Mouse (Mus musculus): ENCODE measurements around the gene Tmem201. TPM values are rescaled to one million over a fixed set of nuclear protein-coding genes. Genes with fewer than 3 reads are reported as not detected.

The Tmem201 gene
- polyA plus RNA-seq, 1 experiment from 2014 or later = 35.1 TPM

- no peaks in the 10 kb centered on the region for H3K9me3 ChIP-seq (ENCODE audit: control insufficient read depth, low read length)
- no peaks in the 10 kb centered on the region for H3K27me3 ChIP-seq (ENCODE audit: control insufficient read depth, insufficient read depth, low read length)
- H3K9ac ChIP-seq (replicated peaks; ENCODE audit: low read depth, low read length) = no peak overlapping the region
- peaks cover 4% of the 10 kb centered on the region for H3K4me1 ChIP-seq (ENCODE audit: control insufficient read depth, insufficient read depth, low read length)
- WGBS = 95% methylated on average over 5 of the region's 5 CpGs
- H3K4me3 ChIP-seq (ENCODE audit: low read depth, low read length) = no peak overlapping the region
- peaks cover 45% of the 10 kb centered on the region for H3K36me3 ChIP-seq (ENCODE audit: control insufficient read depth, insufficient read depth, low read length)
- no peak overlapping the region for H3K27ac ChIP-seq (ENCODE audit: low read depth, low read length)
- ATAC-seq (ENCODE audit: low read depth) = no peak
- H3K4me2 ChIP-seq (ENCODE audit: low read depth, low read length) = no peak overlapping the region
These were observed 10.2 kb downstream of the Tmem201 start for GRCm38 (mm10) chr4:149727636-149728035.

- H3K9ac ChIP-seq (replicated peaks; ENCODE audit: low read depth, low read length) = no peak overlapping the region
- no peaks in the 10 kb centered on the region for H3K27me3 ChIP-seq (ENCODE audit: control insufficient read depth, insufficient read depth, low read length)
- no peaks in the 10 kb centered on the region for H3K9me3 ChIP-seq (ENCODE audit: control insufficient read depth, low read length)
- no peak overlapping the region for H3K4me2 ChIP-seq (ENCODE audit: low read depth, low read length)
- WGBS = 74% methylated on average over 15 of the region's 15 CpGs
- H3K4me1 ChIP-seq (ENCODE audit: control insufficient read depth, insufficient read depth, low read length) = no peaks in the 10 kb centered on the region
- H3K36me3 ChIP-seq (ENCODE audit: control insufficient read depth, insufficient read depth, low read length) = peaks cover 48% of the 10 kb centered on the region
- H3K27ac ChIP-seq (ENCODE audit: low read depth, low read length) = no peak overlapping the region
- H3K4me3 ChIP-seq (ENCODE audit: low read depth, low read length) = no peak overlapping the region
- ATAC-seq (ENCODE audit: low read depth) = no peak
These were observed 12.0 kb downstream of the Tmem201 start for GRCm38 (mm10) chr4:149725661-149726350.

GRCm38 (mm10) chr4:149724916-149725470, 12.9 kb downstream of the Tmem201 start:
- Histone ChIP-seq H3K36me3 (ENCODE audit: control insufficient read depth, insufficient read depth, low read length) (peaks cover 54% of the 10 kb centered on the region), H3K27ac (ENCODE audit: low read depth, low read length) (no peak overlapping the region)

DNA sequence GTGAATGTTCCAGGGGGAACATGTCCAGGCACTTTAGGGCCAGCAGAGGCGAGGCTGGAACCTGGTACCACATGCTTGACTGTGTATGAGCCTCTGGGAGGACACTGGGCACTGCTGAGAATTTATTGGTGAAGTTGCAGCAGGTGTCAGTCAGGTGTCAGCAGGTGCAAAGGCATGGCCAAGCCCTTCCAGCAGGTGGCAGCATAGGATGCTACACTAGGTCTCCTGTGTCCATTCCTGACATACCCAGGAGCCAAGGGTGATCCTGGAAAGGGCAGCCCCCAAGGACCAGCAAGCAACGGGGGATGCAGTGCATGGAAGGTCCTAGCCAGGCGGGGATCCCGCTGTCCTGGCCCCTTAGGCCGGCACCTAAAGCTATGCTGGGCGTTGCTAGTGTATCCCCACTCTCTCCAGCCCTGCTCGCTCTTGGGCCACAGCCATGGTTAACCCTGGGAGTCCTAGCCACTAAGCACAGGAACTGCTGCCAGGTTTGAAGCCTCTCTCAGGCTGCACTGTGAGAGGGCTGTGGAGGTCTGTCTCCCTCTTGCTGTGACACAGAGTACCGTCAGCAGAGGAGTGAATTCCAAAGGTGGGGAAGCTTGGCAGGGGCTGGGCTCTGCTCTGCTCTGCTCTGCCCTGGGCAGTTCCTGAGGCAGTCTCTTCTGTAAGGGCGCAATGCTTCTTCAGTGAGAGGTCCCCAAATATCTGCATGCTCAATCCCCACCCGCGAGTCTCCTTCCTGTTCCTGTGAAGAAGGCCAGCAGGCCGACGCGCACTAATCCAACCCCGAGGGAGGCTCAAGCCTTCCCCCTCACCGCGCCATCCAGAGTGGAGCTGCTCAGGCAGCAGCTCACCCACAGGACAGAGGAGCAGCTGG, 13.8 kb downstream of the Tmem201 start:
- Histone ChIP-seq H3K36me3 (ENCODE audit: control insufficient read depth, insufficient read depth, low read length) (peaks cover 51% of the 10 kb centered on the region), H3K9ac (replicated peaks; ENCODE audit: low read depth, low read length) (no peak overlapping the region), H3K4me2 (ENCODE audit: low read depth, low read length) (no peak overlapping the region), H3K9me3 (ENCODE audit: control insufficient read depth, low read length) (no peaks in the 10 kb centered on the region), H3K27me3 (ENCODE audit: control insufficient read depth, insufficient read depth, low read length) (no peaks in the 10 kb centered on the region), H3K4me3 (ENCODE audit: low read depth, low read length) (no peak overlapping the region), H3K27ac (ENCODE audit: low read depth, low read length) (no peak overlapping the region), H3K4me1 (ENCODE audit: control insufficient read depth, insufficient read depth, low read length) (no peaks in the 10 kb centered on the region)
- peak; percentile 45; the same call in 1 of the 2 replicates for ATAC-seq (ENCODE audit: low read depth)
- 71% methylated on average over 17 of the region's 17 CpGs for WGBS

More at GRCm38 (mm10) chr4:149724916-149725470, 12.9 kb downstream of the Tmem201 start:
- Histone ChIP-seq H3K9ac (replicated peaks; ENCODE audit: low read depth, low read length) (no peak overlapping the region), H3K4me3 (ENCODE audit: low read depth, low read length) (no peak overlapping the region), H3K9me3 (ENCODE audit: control insufficient read depth, low read length) (no peaks in the 10 kb centered on the region), H3K4me1 (ENCODE audit: control insufficient read depth, insufficient read depth, low read length) (no peaks in the 10 kb centered on the region), H3K27me3 (ENCODE audit: control insufficient read depth, insufficient read depth, low read length) (no peaks in the 10 kb centered on the region), H3K4me2 (ENCODE audit: low read depth, low read length) (no peak overlapping the region)
- no peak for ATAC-seq (ENCODE audit: low read depth)
- 92% methylated on average over 17 of the region's 17 CpGs for WGBS

DNA sequence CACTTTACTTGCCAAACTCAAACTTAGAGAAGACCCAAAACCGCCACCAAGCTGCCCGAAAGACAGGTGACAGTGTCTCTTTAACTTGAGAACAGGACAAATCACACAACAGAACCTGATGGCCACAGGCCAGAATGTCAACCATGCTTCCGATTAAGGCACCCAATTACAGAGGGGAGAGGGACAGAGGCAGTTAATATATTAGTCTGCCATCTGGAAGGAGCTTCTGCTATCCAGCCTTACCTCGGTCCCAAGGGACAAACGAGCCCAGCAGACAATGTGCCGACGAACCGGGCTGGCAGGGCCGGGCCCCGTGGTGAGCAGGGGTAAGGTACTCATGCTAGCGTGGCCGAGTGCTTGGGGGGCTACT, 14.8 kb downstream of the Tmem201 start:
- H3K4me2 ChIP-seq (ENCODE audit: low read depth, low read length) = no peak overlapping the region
- H3K4me1 ChIP-seq (ENCODE audit: control insufficient read depth, insufficient read depth, low read length) = no peaks in the 10 kb centered on the region
- H3K4me3 ChIP-seq (ENCODE audit: low read depth, low read length) = no peak overlapping the region
- H3K27me3 ChIP-seq (ENCODE audit: control insufficient read depth, insufficient read depth, low read length) = no peaks in the 10 kb centered on the region
- no peak for ATAC-seq (ENCODE audit: low read depth)
- H3K36me3 ChIP-seq (ENCODE audit: control insufficient read depth, insufficient read depth, low read length) = peaks cover 58% of the 10 kb centered on the region
- H3K27ac ChIP-seq (ENCODE audit: low read depth, low read length) = no peak overlapping the region
- WGBS = 62% methylated on average over 12 of the region's 12 CpGs
- H3K9ac ChIP-seq (replicated peaks; ENCODE audit: low read depth, low read length) = no peak overlapping the region
- H3K9me3 ChIP-seq (ENCODE audit: control insufficient read depth, low read length) = no peaks in the 10 kb centered on the region

- H3K9ac ChIP-seq (replicated peaks; ENCODE audit: low read depth, low read length) = no peak overlapping the region
- ATAC-seq (ENCODE audit: low read depth) = no peak
- no peak overlapping the region for H3K4me3 ChIP-seq (ENCODE audit: low read depth, low read length)
- no peaks in the 10 kb centered on the region for H3K9me3 ChIP-seq (ENCODE audit: control insufficient read depth, low read length)
- no peaks in the 10 kb centered on the region for H3K27me3 ChIP-seq (ENCODE audit: control insufficient read depth, insufficient read depth, low read length)
- H3K27ac ChIP-seq (ENCODE audit: low read depth, low read length) = no peak overlapping the region
- H3K4me2 ChIP-seq (ENCODE audit: low read depth, low read length) = no peak overlapping the region
- H3K4me1 ChIP-seq (ENCODE audit: control insufficient read depth, insufficient read depth, low read length) = no peaks in the 10 kb centered on the region
- H3K36me3 ChIP-seq (ENCODE audit: control insufficient read depth, insufficient read depth, low read length) = peaks cover 58% of the 10 kb centered on the region
- WGBS = 70% methylated on average over 24 of the region's 24 CpGs
These were observed 15.5 kb downstream of the Tmem201 start for GRCm38 (mm10) chr4:149722104-149723020.

- Histone ChIP-seq H3K4me2 (ENCODE audit: low read depth, low read length) (no peak overlapping the region), H3K9ac (replicated peaks; ENCODE audit: low read depth, low read length) (no peak overlapping the region), H3K9me3 (ENCODE audit: control insufficient read depth, low read length) (no peaks in the 10 kb centered on the region), H3K27me3 (ENCODE audit: control insufficient read depth, insufficient read depth, low read length) (no peaks in the 10 kb centered on the region), H3K27ac (ENCODE audit: low read depth, low read length) (no peak overlapping the region), H3K36me3 (ENCODE audit: control insufficient read depth, insufficient read depth, low read length) (peaks cover 58% of the 10 kb centered on the region), H3K4me1 (ENCODE audit: control insufficient read depth, insufficient read depth, low read length) (no peaks in the 10 kb centered on the region), H3K4me3 (ENCODE audit: low read depth, low read length) (no peak overlapping the region)
- no peak for ATAC-seq (ENCODE audit: low read depth)
- 90% methylated on average over 8 of the region's 8 CpGs for WGBS
These were observed 16.7 kb downstream of the Tmem201 start for GRCm38 (mm10) chr4:149721163-149721562.

GRCm38 (mm10) chr4:149719686-149720085, 18.2 kb downstream of the Tmem201 start:
- no peaks in the 10 kb centered on the region for H3K27me3 ChIP-seq (ENCODE audit: control insufficient read depth, insufficient read depth, low read length)
- no peak overlapping the region for H3K4me2 ChIP-seq (ENCODE audit: low read depth, low read length)
- 89% methylated on average over 6 of the region's 6 CpGs for WGBS
- H3K9me3 ChIP-seq (ENCODE audit: control insufficient read depth, low read length) = no peaks in the 10 kb centered on the region
- no peaks in the 10 kb centered on the region for H3K4me1 ChIP-seq (ENCODE audit: control insufficient read depth, insufficient read depth, low read length)
- H3K36me3 ChIP-seq (ENCODE audit: control insufficient read depth, insufficient read depth, low read length) = peaks cover 51% of the 10 kb centered on the region
- no peak overlapping the region for H3K9ac ChIP-seq (replicated peaks; ENCODE audit: low read depth, low read length)
- no peak for ATAC-seq (ENCODE audit: low read depth)
- no peak overlapping the region for H3K27ac ChIP-seq (ENCODE audit: low read depth, low read length)
- H3K4me3 ChIP-seq (ENCODE audit: low read depth, low read length) = no peak overlapping the region

All from neural tube, embryonic 14.5 days (tissue).